Mouse (Mus musculus) adrenal gland, adult (tissue): ENCODE measurements around the gene Olfr373.

Experiments used
- DNase-seq, 2 experiments: peaks; one replicate each; pipeline ENCODE4 v3.0.0; 2022 to 2023; ENCODE audit warnings: low spot score in 1 of 2; ENCODE audit not compliant: inconsistent age in 2 of 2

The Olfr373 gene

DNA sequence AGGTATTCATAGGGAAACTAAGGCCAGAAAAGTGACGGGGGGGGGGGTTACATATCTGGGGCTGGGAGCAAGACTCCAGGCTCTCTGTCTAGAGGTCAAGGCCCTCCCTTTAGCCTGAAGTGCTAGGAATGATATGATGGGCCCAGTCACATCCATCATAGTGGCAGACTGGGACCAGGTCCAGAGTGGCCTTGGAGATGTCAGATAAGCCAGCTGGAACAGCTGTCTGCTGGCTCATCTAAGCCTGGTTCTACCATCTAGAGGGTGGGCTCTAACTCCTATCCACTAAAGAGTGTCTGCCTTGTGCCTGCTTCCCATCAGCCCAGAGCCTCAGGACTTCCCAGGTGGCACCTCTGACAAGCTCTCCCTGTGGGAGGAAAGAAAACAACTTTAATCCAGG lies 49.9 kb downstream of the Olfr373 start:
- DNase-seq, result peak; percentile 78 to 90

DNA sequence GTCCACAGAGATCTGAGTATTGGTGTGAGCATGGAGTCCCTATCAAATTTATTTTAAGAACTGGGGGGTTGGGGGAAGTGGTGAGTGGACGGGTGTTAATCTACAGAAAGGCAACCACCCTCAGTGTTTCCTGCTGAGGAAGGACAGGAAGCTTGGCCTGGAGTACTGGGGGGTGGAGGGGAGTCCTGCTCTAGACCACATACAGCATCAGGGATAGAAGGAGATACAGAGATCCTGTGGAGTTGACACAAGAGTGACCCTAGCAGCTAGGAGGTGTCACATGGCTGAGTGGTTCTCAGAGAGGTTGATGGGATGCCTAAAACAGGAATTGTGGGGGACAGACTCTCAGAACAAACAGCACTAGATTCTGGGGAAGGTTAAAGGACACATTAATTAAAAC lies 50.5 kb downstream of the Olfr373 start:
- peak in 1 of 2 experiments; percentile 57 for DNase-seq

DNA sequence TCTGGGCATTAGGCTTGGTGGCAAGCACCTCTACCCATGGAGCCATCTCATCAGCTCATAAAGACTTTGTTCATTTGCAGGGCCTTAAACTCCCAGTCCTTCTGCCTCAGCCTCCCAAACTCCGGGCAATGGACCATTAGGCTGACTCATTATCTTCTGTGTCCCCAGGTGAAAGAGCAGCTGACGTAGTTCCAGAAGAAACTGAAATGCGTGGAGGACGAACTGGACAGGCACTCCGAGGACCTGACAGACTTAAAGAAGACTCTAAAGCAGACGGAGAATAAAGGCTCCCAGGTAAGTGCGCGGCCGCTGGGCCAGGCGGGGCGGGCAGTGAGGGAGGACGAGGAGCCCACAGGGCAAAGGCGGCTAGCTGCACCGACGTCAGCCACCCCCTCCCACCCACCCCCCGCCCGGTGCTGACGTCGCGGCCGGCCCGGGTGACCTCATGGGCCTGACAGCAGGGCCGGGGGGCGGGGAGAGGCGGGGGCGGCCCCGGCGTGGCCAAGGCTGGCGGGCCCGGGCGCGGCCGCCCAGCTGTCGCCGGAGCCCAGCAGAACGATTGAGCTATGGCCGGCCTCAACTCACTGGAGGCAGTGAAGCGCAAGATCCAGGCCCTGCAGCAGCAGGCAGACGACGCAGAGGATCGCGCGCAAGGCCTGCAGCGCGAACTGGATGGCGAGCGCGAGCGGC lies 51.9 kb downstream of the Olfr373 start, which contains the start of gene Tpm4:
Gene Tpm4 (plus strand): TSS at position 220 of the 690 bp plus-strand sequence.
- peak; percentile 79 to 90 for DNase-seq

DNA sequence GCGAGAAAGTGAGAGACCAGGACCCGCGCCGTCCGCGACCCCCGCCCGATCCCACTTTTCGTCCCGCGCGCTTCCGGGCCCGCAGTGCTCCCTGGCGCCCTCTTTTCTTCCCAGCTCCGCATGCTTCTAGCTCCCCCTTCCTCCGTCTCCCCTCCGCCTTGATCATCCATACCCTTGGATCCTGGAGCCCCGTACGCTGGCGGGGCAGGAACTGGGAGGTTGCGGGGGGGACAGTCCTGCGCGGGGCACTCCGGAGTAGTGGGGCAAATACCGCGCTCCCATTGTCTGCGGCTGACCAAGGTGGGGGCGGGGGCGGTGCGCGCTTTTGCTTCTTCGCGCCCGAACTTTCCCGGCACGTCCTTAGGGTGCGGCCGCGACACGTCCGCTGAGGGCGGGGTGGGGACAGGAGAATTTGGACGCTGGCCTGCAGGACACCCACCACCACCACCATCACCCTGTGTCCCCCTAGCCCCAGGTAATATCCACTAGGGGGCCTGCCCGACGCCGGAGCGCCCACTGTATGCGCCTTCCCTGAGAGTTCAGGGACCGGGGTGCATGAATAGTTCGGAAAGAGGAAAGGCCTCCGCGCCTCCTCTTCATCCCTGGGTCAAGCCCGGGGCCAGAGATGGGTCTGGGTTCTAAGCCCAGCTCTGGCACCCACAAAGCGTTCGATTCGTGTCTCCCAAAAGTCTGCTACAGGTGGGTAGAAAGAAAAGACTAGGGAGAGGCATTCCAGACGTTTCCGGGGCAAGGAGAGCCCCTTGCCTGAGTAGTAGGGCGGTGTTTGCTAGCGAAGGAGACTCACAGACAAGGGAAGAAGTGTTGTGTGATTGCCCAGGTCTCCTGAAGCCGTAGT lies 52.7 kb downstream of the Olfr373 start:
- DNase-seq, result peak; percentile 43 to 85

DNA sequence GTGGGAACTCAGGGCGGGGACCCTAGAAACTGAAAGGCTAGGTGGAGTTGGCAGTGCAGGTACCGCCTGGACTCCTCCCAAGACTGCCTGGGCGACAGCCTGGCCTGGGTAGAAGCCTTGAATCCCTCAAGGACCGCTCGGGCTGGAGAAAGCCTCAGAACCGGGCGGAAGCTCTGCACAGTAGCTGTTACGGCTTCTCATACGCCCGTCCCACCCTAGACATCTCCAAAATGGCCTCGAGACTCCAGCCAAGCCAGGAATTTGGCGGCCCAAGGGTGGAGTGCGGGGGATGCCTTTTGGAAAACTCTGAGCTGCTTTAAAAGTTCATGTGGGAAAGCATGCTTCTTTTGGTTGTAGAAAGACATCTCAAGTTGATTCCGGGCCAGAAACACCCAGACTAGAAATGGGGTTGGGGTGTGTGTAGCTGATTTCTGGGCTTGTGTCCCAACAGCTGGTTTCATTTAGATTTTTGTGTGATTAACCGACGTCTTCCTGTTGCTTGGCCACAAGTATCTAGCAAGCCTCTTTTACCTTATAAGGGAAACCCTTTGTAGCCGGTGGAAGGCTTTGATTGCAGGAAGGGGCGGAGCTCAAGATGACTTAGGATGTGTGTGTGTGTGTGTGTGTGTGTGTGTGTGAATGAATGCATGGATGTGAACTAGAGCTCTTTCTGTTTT lies 53.5 kb downstream of the Olfr373 start:
- DNase-seq, result peak; percentile 69 to 88

DNA sequence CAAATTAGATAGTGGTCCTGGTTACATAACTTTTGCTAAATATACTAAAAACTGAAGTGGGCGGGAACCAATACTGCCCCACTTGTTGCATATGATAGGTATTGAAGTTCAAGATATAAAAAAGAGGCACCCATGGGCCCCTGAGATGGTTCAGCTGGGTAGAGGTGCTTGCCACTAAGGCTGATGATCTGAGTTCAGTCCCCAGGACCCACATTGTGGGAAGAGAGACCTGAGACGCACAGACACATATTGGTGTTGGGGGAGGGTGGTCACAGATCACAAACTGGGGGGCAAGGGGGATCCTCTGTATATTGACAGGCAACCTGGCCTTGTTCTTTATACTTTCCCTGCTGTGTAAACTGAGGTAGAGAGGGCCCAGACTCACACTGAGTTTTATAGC lies 54.5 kb downstream of the Olfr373 start:
- no peak for DNase-seq

DNA sequence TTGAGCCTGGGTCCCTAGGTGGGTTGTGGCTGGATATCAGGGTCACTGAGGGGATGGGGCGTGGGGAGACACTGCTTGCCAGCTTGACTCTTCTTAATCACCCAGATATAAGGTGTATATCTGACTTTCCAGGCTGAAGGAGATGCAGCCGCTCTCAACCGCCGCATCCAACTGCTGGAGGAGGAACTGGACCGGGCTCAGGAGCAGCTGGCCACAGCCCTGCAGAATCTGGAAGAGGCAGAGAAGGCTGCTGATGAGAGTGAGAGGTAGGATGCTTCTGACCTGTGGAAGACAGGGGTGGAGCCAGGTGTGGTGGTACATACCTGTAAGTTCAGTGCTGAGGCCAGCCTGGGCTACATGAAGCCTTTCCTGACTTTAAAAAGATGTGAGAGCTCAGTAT lies 55.5 kb downstream of the Olfr373 start:
- no peak for DNase-seq

DNA sequence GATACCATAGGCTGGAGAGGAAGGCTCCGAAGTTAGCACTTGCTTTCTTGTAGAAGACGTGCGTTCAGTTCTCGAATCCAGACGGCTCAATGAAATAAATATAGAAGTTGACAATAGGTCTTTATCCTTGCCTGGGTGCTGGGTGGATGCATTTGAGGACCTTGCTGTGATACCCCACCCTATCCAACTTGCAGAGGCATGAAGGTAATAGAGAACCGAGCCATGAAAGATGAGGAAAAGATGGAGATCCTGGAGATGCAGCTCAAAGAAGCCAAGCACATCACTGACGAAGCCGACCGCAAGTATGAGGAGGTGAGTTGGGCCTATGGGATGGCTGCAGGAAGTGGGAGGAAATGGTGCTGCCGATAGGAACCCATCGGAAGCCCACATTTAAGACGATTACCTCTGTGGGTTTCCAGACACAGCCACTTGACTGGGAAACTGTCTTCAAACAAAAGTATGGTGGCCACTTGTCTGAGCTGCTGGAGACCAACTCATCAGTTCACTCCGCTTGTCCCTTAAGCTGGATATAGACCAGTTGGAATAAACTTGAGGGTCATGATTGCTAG lies 60.4 kb downstream of the Olfr373 start:
- peak in 1 of 2 experiments; percentile 17 for DNase-seq

DNA sequence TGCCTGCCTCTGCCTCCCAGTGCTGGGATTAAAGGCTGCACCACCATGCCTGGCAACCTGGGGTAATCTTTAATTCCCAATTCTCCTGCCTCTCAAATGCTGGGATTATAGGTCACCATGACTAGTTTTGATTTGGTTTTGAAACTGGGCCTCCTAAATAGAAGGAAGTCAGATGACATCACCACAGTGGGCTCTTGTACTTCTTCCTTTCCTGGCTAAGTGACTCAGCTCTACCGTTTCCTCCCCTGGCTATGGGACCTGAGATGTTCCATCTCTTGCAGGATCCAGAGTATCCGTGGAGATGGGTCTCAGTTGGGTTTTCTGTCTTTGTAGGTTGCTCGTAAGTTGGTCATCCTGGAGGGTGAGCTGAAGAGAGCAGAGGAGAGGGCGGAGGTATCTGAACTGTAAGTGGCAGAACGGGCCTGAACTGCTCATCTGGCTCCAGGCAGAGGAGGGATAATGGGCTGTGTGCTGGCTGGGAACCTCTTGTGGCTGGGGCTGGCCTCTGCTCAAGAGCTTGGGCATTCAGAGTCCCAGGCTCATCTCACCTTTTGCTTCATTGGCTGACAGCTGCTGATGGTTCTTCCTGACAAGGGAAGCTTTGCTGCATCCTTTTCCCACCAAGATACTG lies 61.5 kb downstream of the Olfr373 start:
- no peak for DNase-seq

DNA sequence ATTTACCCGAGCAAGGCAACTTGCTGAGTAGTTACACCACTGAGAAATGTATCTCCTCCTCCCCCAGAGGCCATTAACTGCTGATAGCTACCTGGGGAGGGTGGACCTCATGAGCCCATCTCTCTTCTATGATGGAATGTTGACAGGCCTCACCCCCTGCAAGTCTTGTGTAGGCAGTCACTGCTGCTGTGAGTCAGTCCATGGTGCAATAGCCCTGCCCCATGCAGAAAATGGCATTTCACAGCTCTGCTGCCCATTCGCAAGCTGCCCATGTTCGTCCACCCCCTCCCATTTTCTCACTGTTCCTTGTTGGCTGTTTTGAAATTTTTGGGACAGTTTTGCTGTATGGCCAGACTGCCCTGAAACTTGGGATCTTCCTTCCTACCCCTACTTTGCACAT lies 62.5 kb downstream of the Olfr373 start:
- peak in 1 of 2 experiments; percentile 68 for DNase-seq

DNA sequence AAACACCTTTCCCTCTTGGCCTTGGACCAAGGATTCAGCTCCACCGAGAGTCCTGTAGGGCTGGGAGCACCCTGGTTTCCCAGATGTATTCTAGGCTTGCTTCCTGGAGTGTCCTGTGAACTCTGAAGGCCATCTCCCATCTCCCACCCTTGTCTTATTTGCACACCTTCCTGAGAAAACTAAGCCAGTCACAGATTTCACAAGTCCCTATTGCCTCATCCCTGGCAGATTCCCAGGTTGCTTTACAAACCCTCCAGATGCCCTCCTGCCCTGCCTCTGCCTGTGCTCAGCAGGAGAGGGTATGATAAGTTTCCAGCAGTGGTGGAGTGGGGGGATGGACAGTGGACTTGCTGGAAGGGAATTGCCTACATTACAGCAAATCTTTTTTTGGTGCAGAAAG lies 63.1 kb downstream of the Olfr373 start:
- peak in 1 of 2 experiments; percentile 86 for DNase-seq

DNA sequence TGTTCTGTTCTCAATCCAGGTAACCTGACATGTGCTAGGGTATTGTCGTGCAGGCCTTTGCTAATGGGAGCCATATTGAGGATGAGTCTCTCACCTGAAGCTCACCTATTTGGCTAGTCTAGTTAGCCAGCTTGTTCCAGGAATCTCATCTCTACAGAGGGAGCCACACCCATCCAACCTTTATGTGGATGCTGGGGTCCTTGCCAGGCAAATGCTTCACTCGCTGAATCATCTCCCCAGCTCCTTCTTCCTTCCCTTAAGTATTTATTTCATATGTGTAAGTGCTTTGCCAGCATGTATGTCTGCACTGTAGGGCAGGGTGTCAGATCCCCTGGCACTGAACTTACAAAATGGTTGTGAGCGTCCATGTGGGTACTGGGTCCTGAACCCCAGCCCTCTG lies 63.6 kb downstream of the Olfr373 start:
- DNase-seq, result no peak

DNA sequence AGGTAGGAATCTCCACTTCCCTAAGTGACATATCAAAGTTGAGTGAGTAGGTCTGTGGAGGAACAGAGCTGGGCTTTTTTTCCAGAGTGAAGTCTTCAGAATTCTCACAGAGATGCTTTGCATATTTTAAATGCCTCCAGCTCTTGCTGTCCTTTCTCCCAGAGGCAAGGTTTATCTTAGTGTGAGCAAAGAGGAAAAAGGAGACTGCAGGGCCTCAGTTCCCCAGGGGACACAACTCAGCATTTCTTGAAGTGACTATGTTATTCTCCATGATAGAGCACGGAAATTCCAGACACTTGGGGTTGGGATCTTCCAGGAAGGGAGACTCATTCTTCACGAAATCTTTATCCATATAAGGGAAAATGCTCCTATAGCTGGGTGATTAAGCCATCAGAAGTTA lies 64.3 kb downstream of the Olfr373 start:
- DNase-seq, result no peak

DNA sequence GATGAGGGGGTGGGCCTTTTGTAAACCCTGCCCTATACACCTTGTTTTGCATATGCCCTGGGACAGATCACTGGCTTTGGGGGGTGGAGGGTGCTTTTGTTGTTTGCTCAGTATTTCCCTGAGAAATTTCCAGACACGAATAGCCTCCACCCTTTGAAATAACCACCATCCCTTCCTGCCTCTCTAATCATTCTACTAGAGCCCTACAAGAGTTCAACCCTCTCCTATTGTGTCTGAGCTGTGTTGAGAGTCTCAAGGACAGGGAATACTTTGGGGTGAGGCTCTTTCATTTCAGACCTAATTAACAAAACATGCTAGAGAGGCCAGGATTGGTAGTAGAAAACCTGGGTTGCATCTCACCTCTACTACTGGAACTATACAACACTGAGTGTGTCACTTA lies 66.1 kb downstream of the Olfr373 start:
- DNase-seq, result no peak

DNA sequence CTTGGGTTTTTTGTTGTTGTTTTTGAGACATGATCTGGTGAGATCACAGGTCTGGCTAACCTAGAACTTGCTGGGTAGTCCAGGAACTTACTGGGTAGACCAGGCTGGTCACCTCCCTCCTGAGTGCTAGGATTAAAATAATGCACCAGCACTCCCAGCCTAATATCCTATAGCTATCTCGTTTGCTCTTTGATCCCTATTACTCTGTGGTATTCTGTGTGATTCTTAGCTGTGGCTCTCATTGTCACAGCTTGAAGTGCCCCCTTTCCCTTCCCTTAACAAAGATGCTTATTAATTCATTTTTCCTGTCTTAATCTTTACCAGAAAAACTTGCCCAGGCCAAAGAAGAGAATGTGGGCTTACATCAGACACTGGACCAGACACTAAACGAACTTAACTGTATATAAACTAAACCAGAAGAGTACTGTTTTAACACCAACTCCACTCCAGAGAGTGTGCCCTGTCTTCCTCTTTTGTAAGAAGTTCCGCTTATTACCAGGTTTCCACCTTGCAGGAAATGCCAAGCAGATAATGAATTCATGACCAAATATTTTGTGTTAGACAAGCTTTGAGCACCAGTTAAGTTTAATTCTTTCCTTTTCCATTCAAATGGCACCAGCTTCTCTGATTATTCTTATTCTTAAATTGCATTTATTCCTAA lies 68.6 kb downstream of the Olfr373 start:
- no peak for DNase-seq
